Mouse (Mus musculus) hindbrain, postnatal 0 days (tissue): ENCODE measurements around the gene Vsig10. TPM values are rescaled to one million over a fixed set of nuclear protein-coding genes. Genes with fewer than 3 reads are reported as not detected.

Experiments used
- ATAC-seq: fragments of 200-750 bp; cut with Nextera tagmentation; 2 replicates; pipeline ENCODE4 v1.8.0; 2017; ENCODE audit warnings: mild to moderate bottlenecking, moderate TSS enrichment, moderate library complexity
- DNase-seq: peaks from one replicate; pipeline ENCODE4 v3.0.0-alpha.2; 2015; ENCODE audit warnings: low spot score
- H3K27ac ChIP-seq: fragments of 300-500 bp; sonication (generic); 2 replicates; pipeline ENCODE4 v1.5.1; 2014; ENCODE audit warnings: mild to moderate bottlenecking
- H3K27me3 ChIP-seq: fragments of 300-500 bp; sonication (generic); 2 replicates; pipeline ENCODE4 v1.6.1; 2014; ENCODE audit warnings: low read length, mixed read lengths; ENCODE audit not compliant: insufficient read depth
- H3K36me3 ChIP-seq: fragments of 300-500 bp; sonication (generic); 2 replicates; pipeline ENCODE4 v1.6.1; 2014; ENCODE audit warnings: low read length, mixed read lengths; ENCODE audit not compliant: insufficient read depth
- H3K4me1 ChIP-seq: fragments of 300-500 bp; sonication (generic); 2 replicates; pipeline ENCODE4 v1.6.1; 2014; ENCODE audit warnings: antibody characterized with exemption, low read length, mixed read lengths; ENCODE audit not compliant: insufficient read depth
- H3K4me2 ChIP-seq: fragments of 300-500 bp; sonication (generic); 2 replicates; pipeline ENCODE4 v1.6.1; 2014; ENCODE audit warnings: low read depth, mild to moderate bottlenecking, low read length, moderate library complexity, mixed read lengths
- H3K4me3 ChIP-seq: fragments of 300-500 bp; sonication (generic); 2 replicates; pipeline ENCODE4 v1.5.1; 2014; ENCODE audit warnings: low read length
- H3K9ac ChIP-seq: fragments of 300-500 bp; sonication (generic); replicated peaks from 2 replicates; pipeline ENCODE4 v1.6.1; 2014; ENCODE audit warnings: mild to moderate bottlenecking, low read length, moderate library complexity, mixed read lengths
- H3K9me3 ChIP-seq: fragments of 300-500 bp; sonication (generic); 2 replicates; pipeline ENCODE4 v1.6.1; 2016; ENCODE audit warnings: low read length, mixed read lengths
- CTCF ChIP-seq: IDR thresholded peaks from 2 replicates; pipeline ENCODE4 v1.5.1; 2016; ENCODE audit warnings: antibody characterized with exemption, control low read depth, low read depth
- WGBS: fragments of 180-500 bp; shearing (Covaris S2); extraction: QIAGEN DNeasy Blood & Tissue Kit; methylation state at CpG from one replicate; pipeline ENCODE4 v1.1.7; 2014; 5-methylcytosine and 5-hydroxymethylcytosine counted together
- polyA plus RNA-seq: library from polyadenylated mRNA; unstranded; fragments of >200 nt; fragmentation: Nextera tagmentation; extraction: Ambion mirVana; gene quantifications from 2 replicates; pipeline ENCODE4 v1.2.1, GENCODE M21; 2015
- total RNA-seq: library from RNA; depleted of rRNA; stranded (reverse); fragments of >200 nt; gene quantifications from 2 replicates; pipeline ENCODE4 v1.2.3, GENCODE M21; 2014

The Vsig10 gene
- total and polyA plus RNA-seq, 2 experiments from 2014 or later, result 4.6 to 4.7 TPM

DNA sequence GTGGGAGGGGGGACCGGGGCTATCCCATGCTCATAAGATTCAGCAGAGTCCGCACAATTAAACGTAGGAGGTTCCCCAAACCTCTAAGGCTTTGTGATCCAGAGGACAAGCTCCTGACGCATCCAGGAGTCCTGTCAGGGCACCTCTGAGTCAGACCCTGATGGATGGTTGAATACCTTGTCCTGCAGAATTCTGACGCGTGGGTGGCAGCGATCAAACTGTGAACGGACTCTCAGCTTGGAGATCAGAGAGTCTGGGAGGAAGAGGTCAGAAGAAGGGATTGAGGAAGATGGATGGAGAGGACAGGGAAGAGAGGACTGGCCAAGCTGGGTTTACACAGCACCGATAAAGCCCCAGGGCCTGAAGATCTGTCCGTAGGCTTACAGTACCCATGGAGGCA, 5.0 kb upstream of the Vsig10 start:
- H3K4me1 ChIP-seq, result no peaks in the 10 kb centered on the region
- H3K9ac ChIP-seq, result no peak overlapping the region
- no peaks in the 10 kb centered on the region for H3K9me3 ChIP-seq
- WGBS, result 33% methylated on average over 10 of the region's 10 CpGs
- H3K27ac ChIP-seq, result no peak overlapping the region
- H3K4me3 ChIP-seq, result 0 out of 2 replicates have a peak overlapping the region, but pooled peaks have one; percentile 4
- peak overlapping the region; percentile 27; the same call in 1 of the 2 replicates for H3K4me2 ChIP-seq
- H3K27me3 ChIP-seq, result no peaks in the 10 kb centered on the region
- H3K36me3 ChIP-seq, result no peaks in the 10 kb centered on the region
- TF ChIP-seq CTCF, result no peak
- DNase-seq (no peak), ATAC-seq (no peak)

DNA sequence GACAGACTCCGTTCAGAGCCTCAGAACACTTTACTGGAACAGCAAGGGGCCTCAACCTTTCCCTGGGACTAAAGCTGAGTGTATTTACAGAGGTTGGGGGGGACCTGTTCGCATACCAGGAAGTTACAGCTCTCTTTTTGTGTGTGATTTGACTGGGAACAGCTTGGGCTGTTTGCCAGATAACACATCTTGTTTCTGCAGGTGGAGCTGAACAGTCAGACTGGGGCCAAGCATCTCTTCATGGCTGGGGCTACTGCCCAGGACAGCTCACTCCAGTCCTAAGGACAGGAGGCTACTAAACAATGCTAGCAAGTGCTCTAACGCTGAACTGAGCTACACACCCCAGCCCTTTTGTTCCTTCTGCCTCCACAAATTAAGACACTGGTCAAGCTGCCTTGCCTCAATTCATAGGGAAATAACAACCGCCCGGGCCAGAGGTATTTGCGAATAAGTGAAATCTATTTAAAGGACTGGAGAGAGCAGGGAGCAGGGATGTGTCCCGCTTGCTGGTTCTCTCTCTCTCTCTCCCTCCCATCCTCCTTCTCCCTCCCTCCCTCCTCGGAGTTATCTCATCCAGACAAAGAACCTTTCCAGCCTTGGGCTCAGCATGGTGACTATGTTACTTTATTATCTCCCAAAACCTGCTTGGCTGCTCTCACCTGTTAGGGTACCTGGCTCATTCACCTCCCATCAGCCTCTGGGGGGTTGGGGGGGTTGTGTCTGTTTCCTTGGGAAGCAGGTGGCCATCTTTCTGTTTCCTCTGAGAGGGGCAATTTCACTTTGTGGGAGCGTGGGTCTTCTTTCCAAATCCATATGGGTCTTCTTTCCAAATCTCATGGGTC, 4.1 kb upstream of the Vsig10 start:
- H3K27ac ChIP-seq, result no peak overlapping the region
- no peak overlapping the region for H3K4me3 ChIP-seq
- DNase-seq (no peak), ATAC-seq (no peak)
- no peak for TF ChIP-seq CTCF
- no peaks in the 10 kb centered on the region for H3K27me3 ChIP-seq
- H3K9ac ChIP-seq, result no peak overlapping the region
- H3K4me2 ChIP-seq, result no peak overlapping the region
- H3K4me1 ChIP-seq, result peaks cover 5% of the 10 kb centered on the region; the same call in 1 of the 2 replicates
- H3K9me3 ChIP-seq, result no peaks in the 10 kb centered on the region
- no peaks in the 10 kb centered on the region for H3K36me3 ChIP-seq
- WGBS, result 14% methylated on average over 9 of the region's 9 CpGs

DNA sequence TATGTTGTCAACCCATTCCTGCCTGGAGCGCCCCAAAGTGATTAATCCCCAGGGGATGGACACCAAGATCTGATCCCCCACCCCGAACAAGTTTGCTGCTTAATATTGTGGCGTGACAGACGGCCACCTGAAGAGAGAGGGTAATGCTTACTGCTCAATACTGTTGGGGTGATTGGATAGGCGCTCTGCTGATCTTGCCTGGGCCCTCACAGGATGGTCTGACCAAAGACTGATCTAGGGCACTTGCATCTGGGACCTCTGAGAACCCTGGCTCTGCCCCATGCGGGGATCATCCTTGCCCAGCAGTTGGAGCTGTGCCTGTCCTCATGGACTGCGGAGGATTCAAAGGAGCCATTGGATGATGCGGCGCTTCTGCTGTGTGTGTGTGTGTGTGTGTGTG, 4.9 kb downstream of the Vsig10 start:
- Histone ChIP-seq H3K4me3 (no peak overlapping the region), H3K9me3 (no peaks in the 10 kb centered on the region), H3K36me3 (no peaks in the 10 kb centered on the region), H3K27ac (no peak overlapping the region), H3K9ac (no peak overlapping the region), H3K27me3 (peaks cover 5% of the 10 kb centered on the region; the same call in 1 of the 2 replicates), H3K4me2 (no peak overlapping the region), H3K4me1 (peaks cover 5% of the 10 kb centered on the region; the same call in 1 of the 2 replicates)
- DNase-seq (no peak), ATAC-seq (no peak)
- TF ChIP-seq CTCF, result no peak
- 84% methylated on average over 9 of the region's 9 CpGs for WGBS

DNA sequence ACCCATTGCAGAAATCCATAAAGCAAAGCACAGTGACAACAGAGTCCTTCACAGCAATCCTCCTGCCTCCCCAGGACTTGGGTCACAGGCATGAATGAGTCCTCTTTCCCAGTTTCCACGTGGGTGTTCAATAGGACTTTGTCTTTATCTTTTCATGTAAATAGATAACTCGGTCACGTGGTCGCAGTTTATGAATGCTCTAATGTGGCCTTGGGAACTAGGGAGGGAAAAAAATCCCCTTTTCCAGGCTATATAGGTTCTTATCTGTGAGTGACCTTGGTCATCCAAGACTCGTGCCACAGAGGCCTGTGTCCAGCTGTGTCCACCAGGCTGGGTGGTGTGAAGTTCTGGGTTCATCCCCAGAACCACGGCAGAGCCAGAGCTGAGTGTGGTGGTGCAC, 7.5 kb downstream of the Vsig10 start:
- WGBS, result 80% methylated on average over 6 of the region's 6 CpGs
- Histone ChIP-seq H3K4me2 (no peak overlapping the region), H3K27me3 (no peaks in the 10 kb centered on the region), H3K9ac (no peak overlapping the region), H3K36me3 (no peaks in the 10 kb centered on the region), H3K27ac (no peak overlapping the region), H3K4me1 (no peaks in the 10 kb centered on the region), H3K9me3 (no peaks in the 10 kb centered on the region), H3K4me3 (no peak overlapping the region)
- DNase-seq, result no peak
- no peak for ATAC-seq
- TF ChIP-seq CTCF, result no peak

DNA sequence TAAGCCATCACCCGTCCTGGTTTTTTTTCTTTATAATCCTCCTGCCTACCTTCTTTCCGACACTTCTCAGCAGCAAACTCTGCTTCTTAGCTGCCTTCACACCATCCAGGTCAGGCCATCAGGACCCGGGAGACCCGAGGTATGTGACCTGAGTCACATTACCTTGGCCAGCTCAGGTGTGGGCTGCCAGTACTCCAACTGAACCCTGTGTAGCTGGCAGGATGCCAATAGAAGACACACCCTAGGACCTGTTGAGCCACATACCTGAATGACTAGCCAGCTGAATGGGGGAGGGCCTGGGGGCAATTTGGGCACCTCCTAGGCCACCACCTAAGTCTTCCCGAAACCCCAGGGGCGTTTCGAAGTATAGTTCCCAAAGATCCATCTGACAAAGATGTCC, 11.6 kb downstream of the Vsig10 start:
- Histone ChIP-seq H3K27ac (no peak overlapping the region), H3K4me2 (no peak overlapping the region), H3K9me3 (no peaks in the 10 kb centered on the region), H3K27me3 (no peaks in the 10 kb centered on the region), H3K4me3 (no peak overlapping the region), H3K9ac (no peak overlapping the region), H3K4me1 (no peaks in the 10 kb centered on the region), H3K36me3 (no peaks in the 10 kb centered on the region)
- no peak for ATAC-seq
- no peak for TF ChIP-seq CTCF
- no peak for DNase-seq
- WGBS, result 90% methylated on average over 7 of the region's 7 CpGs

DNA sequence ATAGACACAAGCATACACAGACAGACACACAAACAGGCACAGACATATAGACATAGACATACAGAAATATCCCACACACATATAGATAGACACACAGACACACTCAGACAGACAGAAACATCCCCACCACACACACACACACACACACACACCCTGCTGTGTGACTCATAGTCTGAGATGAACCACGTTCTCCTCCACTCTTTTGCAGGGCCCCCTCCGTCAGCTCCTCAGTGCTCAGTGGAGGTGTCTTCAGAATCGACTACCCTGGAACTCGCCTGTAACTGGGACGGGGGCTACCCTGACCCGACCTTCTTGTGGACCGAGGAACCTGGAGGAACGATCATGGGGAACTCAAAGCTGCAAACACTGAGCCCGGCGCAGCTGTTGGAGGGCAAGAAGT, 19.1 kb downstream of the Vsig10 start:
- Histone ChIP-seq H3K27ac (no peak overlapping the region), H3K4me1 (no peaks in the 10 kb centered on the region), H3K9me3 (no peaks in the 10 kb centered on the region), H3K9ac (no peak overlapping the region), H3K4me2 (no peak overlapping the region), H3K4me3 (no peak overlapping the region), H3K36me3 (no peaks in the 10 kb centered on the region), H3K27me3 (no peaks in the 10 kb centered on the region)
- WGBS, result 89% methylated on average over 10 of the region's 10 CpGs
- ATAC-seq (no peak), DNase-seq (no peak)
- no peak for TF ChIP-seq CTCF

DNA sequence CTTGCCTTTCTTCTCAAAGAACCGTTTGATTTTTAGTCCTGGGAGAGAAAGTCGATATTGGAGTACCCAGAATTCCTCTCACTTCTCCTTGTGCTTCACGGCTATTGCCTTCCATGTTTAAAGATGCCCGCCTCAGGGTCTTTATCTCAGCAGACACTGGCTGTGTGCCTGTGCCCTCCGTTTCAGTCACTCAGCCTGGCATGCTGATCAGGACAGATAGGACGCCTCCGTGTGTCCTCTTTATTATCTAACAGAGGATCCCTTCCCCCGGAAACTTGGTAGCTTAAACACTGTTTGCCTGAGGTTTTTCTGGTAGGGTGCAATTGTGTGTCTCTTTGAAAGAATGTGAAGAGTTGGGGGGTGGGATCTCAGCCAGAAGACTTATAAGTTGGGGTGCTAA, 19.6 kb downstream of the Vsig10 start:
- ATAC-seq (no peak), DNase-seq (no peak)
- H3K27me3 ChIP-seq, result no peaks in the 10 kb centered on the region
- no peak overlapping the region for H3K27ac ChIP-seq
- no peak overlapping the region for H3K4me2 ChIP-seq
- H3K36me3 ChIP-seq, result no peaks in the 10 kb centered on the region
- H3K4me3 ChIP-seq, result no peak overlapping the region
- H3K9me3 ChIP-seq, result no peaks in the 10 kb centered on the region
- TF ChIP-seq CTCF, result no peak
- WGBS, result 77% methylated on average over 8 of the region's 8 CpGs
- no peaks in the 10 kb centered on the region for H3K4me1 ChIP-seq
- no peak overlapping the region for H3K9ac ChIP-seq
